Mouse (Mus musculus): ENCODE data around the gene Stpg3.

DNA sequence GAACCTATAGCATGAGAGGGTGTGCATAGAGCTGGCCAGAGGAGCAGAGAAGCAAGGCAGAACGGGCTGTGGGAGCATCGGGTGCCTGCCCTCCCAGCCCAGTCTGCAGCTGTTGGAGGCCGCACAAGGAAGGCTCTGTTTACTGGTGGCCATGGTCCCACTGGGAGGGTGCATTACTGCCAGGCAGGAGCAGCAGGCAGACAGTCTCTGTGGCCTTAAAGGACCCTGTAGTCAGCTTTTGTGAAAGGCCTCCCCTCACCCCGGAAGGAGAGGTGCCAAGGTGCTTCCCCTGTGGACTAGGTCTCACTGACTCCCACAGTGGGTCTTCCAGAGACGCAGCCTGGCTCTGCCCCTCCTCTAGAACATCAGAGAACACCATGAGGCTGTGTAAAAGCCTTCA is 12.4 kb upstream of the Stpg3 start:
- TF ChIP-seq CTCF (conservative IDR thresholded peaks at IDR 0.05 in 1 of 2, IDR thresholded peaks at IDR 0.05 in 1 of 2; ENCODE audit: low read depth in 2 of 2, low read length in 2 of 2) (no peak), MYC (IDR thresholded peaks at IDR 0.05; ENCODE audit: low read depth, low read length) (no peak), NRF1 (IDR thresholded peaks at IDR 0.05; ENCODE audit: low read depth, low read length) (no peak), POLR2A (IDR thresholded peaks at IDR 0.05; ENCODE audit: low read depth, low read length) (no peak), RCOR1 (conservative IDR thresholded peaks at IDR 0.05; ENCODE audit: low read depth, low read length) (no peak), USF1 (IDR thresholded peaks at IDR 0.05; ENCODE audit: low read depth, low read length) (no peak), ZNF384 (IDR thresholded peaks at IDR 0.05; ENCODE audit: low read depth, low read length) (no peak), MAX (IDR thresholded peaks at IDR 0.05; ENCODE audit: low read length) (no peak)
